Mouse (Mus musculus) limb, embryonic 13.5 days (tissue): ENCODE measurements at regions not wholly inside any gene's neighbourhood (a gene's known extent, or its start where the extent isn't known, plus 50 kb on each side); places are given as distances from the start of the nearest gene placed in this dataset.
A peak's percentile ranks its signal among the peaks of the same experiment; 100 is the strongest.

Experiments used
- ATAC-seq: fragments of 200-750 bp; cut with Nextera tagmentation; 2 replicates; pipeline ENCODE4 v1.8.0; 2017; ENCODE audit warnings: low read depth, moderate number of reproducible peaks, moderate TSS enrichment; ENCODE audit not compliant: low FRiP score
- H3K27ac ChIP-seq: fragments of 300-500 bp; sonication (generic); 2 replicates; pipeline ENCODE4 v1.5.1; 2015; ENCODE audit warnings: inconsistent platforms, mild to moderate bottlenecking, moderate library complexity
- H3K27me3 ChIP-seq: fragments of 300-500 bp; sonication (generic); 2 replicates; pipeline ENCODE4 v1.6.1; 2015; ENCODE audit warnings: mild to moderate bottlenecking, inconsistent platforms
- H3K36me3 ChIP-seq: fragments of 300-500 bp; sonication (generic); 2 replicates; pipeline ENCODE4 v1.6.1; 2015; ENCODE audit warnings: inconsistent platforms, mild to moderate bottlenecking, moderate library complexity
- H3K4me1 ChIP-seq: fragments of 300-500 bp; sonication (generic); 2 replicates; pipeline ENCODE4 v1.6.1; 2015; ENCODE audit warnings: inconsistent platforms
- H3K4me2 ChIP-seq: fragments of 300-500 bp; sonication (generic); replicated peaks from 2 replicates; pipeline ENCODE4 v1.6.1; 2015; ENCODE audit warnings: inconsistent platforms, mild to moderate bottlenecking, moderate library complexity
- H3K4me3 ChIP-seq: fragments of 300-500 bp; sonication (generic); 2 replicates; pipeline ENCODE4 v1.5.1; 2015; ENCODE audit warnings: moderate library complexity, mild to moderate bottlenecking, inconsistent platforms
- H3K9ac ChIP-seq: fragments of 300-500 bp; sonication (generic); 2 replicates; pipeline ENCODE4 v1.6.1; 2015; ENCODE audit warnings: mild to moderate bottlenecking, inconsistent platforms
- H3K9me3 ChIP-seq: fragments of 300-500 bp; sonication (generic); 2 replicates; pipeline ENCODE4 v1.6.1; 2016; ENCODE audit warnings: inconsistent platforms
- WGBS: fragments of 180-500 bp; shearing (Covaris S2); methylation state at CpG from one replicate; pipeline ENCODE4 v1.1.7; 2015; 5-methylcytosine and 5-hydroxymethylcytosine counted together

DNA sequence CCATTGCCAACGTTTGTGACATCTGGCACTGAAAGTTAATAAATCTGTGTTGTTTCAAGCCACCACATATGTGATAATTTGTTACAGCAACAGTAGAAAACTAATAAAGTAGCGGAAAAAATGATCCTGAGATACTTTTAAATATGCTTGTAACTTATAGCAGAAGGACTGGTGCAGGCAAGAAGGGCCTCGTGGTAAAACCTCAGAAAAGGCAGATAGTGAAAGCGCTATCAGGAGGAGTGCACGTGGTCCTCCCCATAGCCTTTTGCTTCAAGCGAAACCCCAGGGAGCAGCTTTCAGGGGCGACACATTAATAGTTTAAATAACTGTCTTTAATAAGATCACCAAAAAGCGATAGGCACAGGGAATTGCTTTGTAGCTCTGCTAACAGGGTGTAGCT lies 217.9 kb upstream of the Veph1 start:
- ATAC-seq, result no peak
- no peaks in the 10 kb centered on the region for H3K36me3 ChIP-seq
- H3K4me2 ChIP-seq, result no peak overlapping the region
- no peak overlapping the region for H3K4me3 ChIP-seq
- H3K27ac ChIP-seq, result no peak overlapping the region
- H3K9ac ChIP-seq, result no peak overlapping the region
- no peaks in the 10 kb centered on the region for H3K27me3 ChIP-seq
- peaks cover 3% of the 10 kb centered on the region; the same call in 1 of the 2 replicates for H3K9me3 ChIP-seq
- WGBS, result 67% methylated on average over 8 of the region's 8 CpGs
- H3K4me1 ChIP-seq, result peaks cover 6% of the 10 kb centered on the region; the same call in 1 of the 2 replicates

- no peak overlapping the region for H3K4me3 ChIP-seq
- H3K9me3 ChIP-seq, result peaks cover 3% of the 10 kb centered on the region; the same call in 1 of the 2 replicates
- H3K36me3 ChIP-seq, result no peaks in the 10 kb centered on the region
- H3K4me2 ChIP-seq, result no peak overlapping the region
- 93% methylated on average over 1 of the region's 1 CpGs for WGBS
- ATAC-seq, result no peak
- no peak overlapping the region for H3K27ac ChIP-seq
- no peaks in the 10 kb centered on the region for H3K27me3 ChIP-seq
- H3K9ac ChIP-seq, result no peak overlapping the region
- H3K4me1 ChIP-seq, result peaks cover 6% of the 10 kb centered on the region; the same call in 1 of the 2 replicates
Observed at GRCm38 (mm10) chr3:66512408-66512807, 215.8 kb upstream of the Veph1 start.

DNA sequence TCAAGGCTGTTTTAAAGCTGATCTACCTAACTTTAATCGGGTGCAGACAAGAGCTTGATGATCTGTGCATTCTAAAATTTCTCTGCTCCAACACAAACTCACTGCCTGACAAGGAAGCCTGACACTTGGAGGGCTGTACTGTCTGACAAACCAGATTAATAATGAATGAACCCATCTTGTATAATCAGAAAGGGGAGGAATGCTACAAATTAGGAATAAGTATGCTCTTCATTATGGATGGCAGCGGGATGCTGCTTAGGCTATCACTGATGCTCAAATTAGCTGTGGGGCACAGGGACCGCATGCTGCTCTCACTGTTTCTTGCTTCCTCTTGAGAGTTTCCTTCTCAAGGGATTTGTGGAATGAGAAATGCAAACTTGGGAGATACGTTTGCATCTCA lies 213.8 kb upstream of the Veph1 start:
- H3K4me1 ChIP-seq, result peaks cover 25% of the 10 kb centered on the region
- no peak for ATAC-seq
- H3K9me3 ChIP-seq, result no peaks in the 10 kb centered on the region
- H3K27ac ChIP-seq, result no peak overlapping the region
- H3K4me2 ChIP-seq, result no peak overlapping the region
- H3K4me3 ChIP-seq, result no peak overlapping the region
- no peak overlapping the region for H3K9ac ChIP-seq
- 85% methylated on average over 4 of the region's 4 CpGs for WGBS
- H3K36me3 ChIP-seq, result no peaks in the 10 kb centered on the region
- H3K27me3 ChIP-seq, result no peaks in the 10 kb centered on the region

DNA sequence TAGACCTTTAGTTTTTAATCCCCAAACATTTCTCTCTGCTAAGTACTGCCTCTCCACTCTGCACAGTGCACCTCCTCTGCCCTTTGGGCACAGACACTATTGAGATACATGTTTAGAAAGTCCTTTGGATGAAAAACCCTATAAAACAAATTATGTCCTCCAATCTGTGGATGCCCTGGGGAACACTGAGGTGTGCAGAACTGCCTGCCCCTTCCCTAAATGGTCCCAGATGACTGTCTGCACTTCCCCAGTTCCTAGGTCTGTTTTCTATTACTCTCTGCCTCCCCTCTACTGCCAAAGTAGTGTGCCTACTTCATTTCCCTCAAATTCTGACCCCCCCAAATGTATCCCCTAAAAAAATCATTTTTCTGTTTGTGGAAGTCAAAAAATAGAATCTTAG lies 209.5 kb upstream of the Veph1 start:
- ATAC-seq, result peak; percentile 48; the same call in 1 of the 2 replicates
- peaks cover 37% of the 10 kb centered on the region for H3K4me1 ChIP-seq
- H3K9ac ChIP-seq, result no peak overlapping the region
- no peak overlapping the region for H3K4me2 ChIP-seq
- H3K4me3 ChIP-seq, result no peak overlapping the region
- H3K27ac ChIP-seq, result no peak overlapping the region
- no peaks in the 10 kb centered on the region for H3K36me3 ChIP-seq
- H3K27me3 ChIP-seq, result peaks cover 5% of the 10 kb centered on the region; the same call in 1 of the 2 replicates
- H3K9me3 ChIP-seq, result no peaks in the 10 kb centered on the region

DNA sequence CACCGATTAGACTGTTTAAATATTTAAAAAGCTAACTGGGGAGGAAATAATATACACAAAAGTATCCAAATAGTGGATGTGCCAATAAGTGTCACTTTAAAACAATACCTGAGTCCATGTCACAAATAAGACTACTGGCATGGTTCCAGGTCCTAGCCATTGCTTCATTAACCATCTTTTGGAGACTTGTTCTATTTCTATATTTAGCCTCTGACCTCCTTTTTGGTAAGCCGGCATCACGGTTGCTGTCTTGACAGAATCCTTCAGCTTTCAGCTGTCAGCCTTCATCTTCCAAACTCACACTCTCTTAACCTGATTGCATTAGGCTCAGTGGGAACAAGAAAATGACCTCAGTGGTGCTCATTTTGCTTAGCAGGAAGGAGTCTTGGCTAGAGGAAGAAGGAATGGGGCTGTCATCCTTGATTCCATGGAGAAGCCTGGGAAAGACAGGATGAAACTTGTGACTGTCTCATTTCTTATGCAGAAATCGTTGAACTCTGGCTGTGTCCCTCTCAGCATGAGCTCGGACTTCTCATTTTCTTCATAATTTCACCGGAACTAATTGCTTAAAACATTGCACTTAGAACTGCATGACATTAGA lies 208.9 kb upstream of the Veph1 start:
- no peaks in the 10 kb centered on the region for H3K36me3 ChIP-seq
- H3K4me3 ChIP-seq, result no peak overlapping the region
- H3K27ac ChIP-seq, result no peak overlapping the region
- peaks cover 5% of the 10 kb centered on the region; the same call in 1 of the 2 replicates for H3K27me3 ChIP-seq
- no peak for ATAC-seq
- no peak overlapping the region for H3K4me2 ChIP-seq
- H3K4me1 ChIP-seq, result peaks cover 37% of the 10 kb centered on the region
- no peaks in the 10 kb centered on the region for H3K9me3 ChIP-seq
- H3K9ac ChIP-seq, result no peak overlapping the region
- 28% methylated on average over 6 of the region's 6 CpGs for WGBS

GRCm38 (mm10) chr3:66504717-66505116 lies 208.1 kb upstream of the Veph1 start:
- Histone ChIP-seq H3K27me3 (peaks cover 5% of the 10 kb centered on the region; the same call in 1 of the 2 replicates), H3K4me3 (no peak overlapping the region), H3K27ac (no peak overlapping the region), H3K36me3 (no peaks in the 10 kb centered on the region), H3K4me2 (no peak overlapping the region), H3K9ac (no peak overlapping the region), H3K9me3 (no peaks in the 10 kb centered on the region), H3K4me1 (peaks cover 37% of the 10 kb centered on the region)
- WGBS, result 45% methylated on average over 6 of the region's 6 CpGs
- no peak; the same call in 1 of the 2 replicates for ATAC-seq

- H3K4me2 ChIP-seq, result no peak overlapping the region
Observed at GRCm38 (mm10) chr3:66503615-66504014, 207.0 kb upstream of the Veph1 start.

GRCm38 (mm10) chr3:66501865-66502264 lies 205.2 kb upstream of the Veph1 start:
- Histone ChIP-seq H3K9me3 (no peaks in the 10 kb centered on the region), H3K36me3 (no peaks in the 10 kb centered on the region), H3K27me3 (peaks cover 5% of the 10 kb centered on the region; the same call in 1 of the 2 replicates), H3K4me3 (no peak overlapping the region), H3K9ac (no peak overlapping the region), H3K4me2 (no peak overlapping the region), H3K4me1 (peaks cover 33% of the 10 kb centered on the region), H3K27ac (no peak overlapping the region)
- ATAC-seq, result no peak
- 45% methylated on average over 4 of the region's 4 CpGs for WGBS

More at GRCm38 (mm10) chr3:66503615-66504014, 207.0 kb upstream of the Veph1 start:
- no peak overlapping the region for H3K9ac ChIP-seq
- no peaks in the 10 kb centered on the region for H3K36me3 ChIP-seq
- H3K27me3 ChIP-seq, result peaks cover 5% of the 10 kb centered on the region; the same call in 1 of the 2 replicates
- H3K4me3 ChIP-seq, result no peak overlapping the region
- H3K4me1 ChIP-seq, result peaks cover 37% of the 10 kb centered on the region
- WGBS, result 83% methylated on average over 3 of the region's 3 CpGs
- H3K27ac ChIP-seq, result no peak overlapping the region
- H3K9me3 ChIP-seq, result no peaks in the 10 kb centered on the region
- ATAC-seq, result no peak

- WGBS, result 84% methylated on average over 2 of the region's 2 CpGs
- no peaks in the 10 kb centered on the region for H3K36me3 ChIP-seq
- ATAC-seq, result no peak
- no peaks in the 10 kb centered on the region for H3K9me3 ChIP-seq
- H3K27me3 ChIP-seq, result no peaks in the 10 kb centered on the region
- H3K4me1 ChIP-seq, result peaks cover 5% of the 10 kb centered on the region; the same call in 1 of the 2 replicates
- H3K4me3 ChIP-seq, result no peak overlapping the region
- H3K9ac ChIP-seq, result no peak overlapping the region
- no peak overlapping the region for H3K4me2 ChIP-seq
- H3K27ac ChIP-seq, result no peak overlapping the region
Observed at GRCm38 (mm10) chr3:66494442-66495113, 197.9 kb upstream of the Veph1 start.

- no peak overlapping the region for H3K9ac ChIP-seq
- H3K4me3 ChIP-seq, result no peak overlapping the region
- H3K4me2 ChIP-seq, result no peak overlapping the region
- H3K4me1 ChIP-seq, result peaks cover 5% of the 10 kb centered on the region; the same call in 1 of the 2 replicates
- ATAC-seq, result no peak
- 51% methylated on average over 6 of the region's 6 CpGs for WGBS
- no peaks in the 10 kb centered on the region for H3K27me3 ChIP-seq
- no peak overlapping the region for H3K27ac ChIP-seq
- H3K36me3 ChIP-seq, result no peaks in the 10 kb centered on the region
- no peaks in the 10 kb centered on the region for H3K9me3 ChIP-seq
Observed at GRCm38 (mm10) chr3:66490696-66491357, 194.2 kb upstream of the Veph1 start.

DNA sequence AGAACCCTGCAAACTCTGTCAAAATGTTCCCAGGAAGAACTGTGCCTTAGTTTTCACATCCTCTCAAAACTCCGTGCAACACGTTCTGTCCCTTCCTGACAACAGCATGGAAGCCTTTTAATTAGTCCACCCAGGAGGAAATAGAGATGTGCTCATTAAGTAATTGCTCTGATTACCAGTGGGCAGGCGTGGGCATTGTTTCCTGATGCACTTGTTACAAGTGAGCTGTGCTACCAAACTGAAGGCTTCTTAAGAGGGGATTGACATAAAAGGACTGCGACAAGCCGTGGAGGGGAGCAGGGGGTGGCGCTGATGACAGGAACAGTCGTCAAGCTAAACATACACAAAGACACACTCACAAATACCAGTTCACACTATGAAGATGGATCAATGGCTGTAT lies 192.1 kb upstream of the Veph1 start:
- no peak overlapping the region for H3K27ac ChIP-seq
- no peak for ATAC-seq
- H3K36me3 ChIP-seq, result no peaks in the 10 kb centered on the region
- no peak overlapping the region for H3K4me3 ChIP-seq
- WGBS, result 73% methylated on average over 7 of the region's 7 CpGs
- H3K9me3 ChIP-seq, result no peaks in the 10 kb centered on the region
- H3K4me2 ChIP-seq, result no peak overlapping the region
- H3K27me3 ChIP-seq, result no peaks in the 10 kb centered on the region
- no peak overlapping the region for H3K9ac ChIP-seq
- peaks cover 5% of the 10 kb centered on the region; the same call in 1 of the 2 replicates for H3K4me1 ChIP-seq

GRCm38 (mm10) chr3:66486658-66487057 lies 190.0 kb upstream of the Veph1 start:
- no peaks in the 10 kb centered on the region for H3K36me3 ChIP-seq

More at GRCm38 (mm10) chr3:66486658-66487057, 190.0 kb upstream of the Veph1 start:
- no peaks in the 10 kb centered on the region for H3K9me3 ChIP-seq
- no peak for ATAC-seq
- H3K4me2 ChIP-seq, result no peak overlapping the region
- no peak overlapping the region for H3K9ac ChIP-seq
- H3K4me1 ChIP-seq, result peaks cover 5% of the 10 kb centered on the region; the same call in 1 of the 2 replicates
- no peak overlapping the region for H3K4me3 ChIP-seq
- no peak overlapping the region for H3K27ac ChIP-seq
- no peaks in the 10 kb centered on the region for H3K27me3 ChIP-seq
